Mouse (Mus musculus) thymus, adult 2 months (tissue): ENCODE data around the gene Wdr62. TPM values are rescaled to one million over a fixed set of nuclear protein-coding genes. Genes with fewer than 3 reads are reported as not detected.

Source experiments
- DNase-seq: peaks from one replicate; pipeline ENCODE4 v3.0.0; 2021
- H3K27ac ChIP-seq: fragments of 200-500 bp; 2 replicates; pipeline ENCODE4 v1.5.1; 2012; ENCODE audit warnings: low read length, control low read depth; ENCODE audit not compliant: control insufficient read depth, insufficient read depth
- H3K27me3 ChIP-seq: fragments of 200-500 bp; 2 replicates; pipeline ENCODE4 v1.6.1; 2012; ENCODE audit warnings: mild to moderate bottlenecking, low read length, moderate library complexity, mixed read lengths; ENCODE audit not compliant: control insufficient read depth, insufficient read depth
- H3K36me3 ChIP-seq: fragments of 200-500 bp; 2 replicates; pipeline ENCODE4 v1.6.1; 2012; ENCODE audit warnings: mild to moderate bottlenecking, low read length, moderate library complexity; ENCODE audit not compliant: control insufficient read depth, insufficient read depth
- H3K4me1 ChIP-seq: fragments of 200-500 bp; replicated peaks from 2 replicates; pipeline ENCODE4 v1.6.1; 2012; ENCODE audit warnings: low read length; ENCODE audit not compliant: control insufficient read depth, insufficient read depth
- H3K4me3 ChIP-seq: fragments of 200-500 bp; 2 replicates; pipeline ENCODE4 v1.5.1; 2012; ENCODE audit warnings: mild to moderate bottlenecking, low read length, control low read depth, moderate library complexity; ENCODE audit not compliant: control insufficient read depth, insufficient read depth
- CTCF ChIP-seq: fragments of 200-500 bp; IDR thresholded peaks from 2 replicates; pipeline ENCODE4 v1.5.1; 2012; ENCODE audit warnings: mild to moderate bottlenecking, control low read depth, low read length, moderate library complexity, borderline replicate concordance; ENCODE audit not compliant: control insufficient read depth, poor library complexity, insufficient read depth; ENCODE audit errors: extremely low read depth
- POLR2A ChIP-seq: fragments of 200-500 bp; IDR thresholded peaks from 2 replicates; pipeline ENCODE4 v1.6.1; 2012; ENCODE audit warnings: mild to moderate bottlenecking, low read length, control low read depth, moderate library complexity; ENCODE audit not compliant: control insufficient read depth, poor library complexity, insufficient read depth; ENCODE audit errors: extremely low read depth
- WGBS: fragments of 180-500 bp; shearing (Covaris S2); methylation state at CpG from one replicate; pipeline ENCODE4 v1.1.7; 2018; 5-methylcytosine and 5-hydroxymethylcytosine counted together
- polyA plus RNA-seq: library from polyadenylated mRNA; depleted of rRNA; stranded (reverse); fragments of >200 nt; gene quantifications from 2 replicates; pipeline ENCODE4 v1.2.3, GENCODE M21; 2012; rRNA removed

Gene Wdr62
- polyA plus RNA-seq, 1 experiment: 54.1 TPM

DNA sequence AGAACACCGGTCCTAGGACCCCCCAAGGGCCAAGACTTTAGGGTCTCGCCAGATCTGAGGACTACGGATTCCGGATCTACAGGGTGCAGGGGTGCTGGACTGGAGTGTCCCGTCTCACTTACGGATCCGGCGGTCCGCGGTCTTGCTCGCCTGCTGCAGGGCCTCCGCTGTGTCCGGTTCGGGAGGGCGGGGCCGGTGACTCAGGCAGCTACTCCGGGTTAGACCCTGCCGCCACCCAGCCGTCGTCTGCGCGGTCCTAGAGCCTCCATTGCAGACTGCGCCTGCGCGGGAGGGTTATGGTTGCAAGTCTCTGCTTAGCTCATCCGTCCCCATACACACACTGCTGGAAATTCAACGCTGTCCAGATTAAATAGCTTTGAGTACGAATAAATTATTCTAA, 85.3 kb downstream of the Wdr62 start:
- under 1% methylated on average over 28 of the region's 28 CpGs for WGBS
- peak; percentile 93 for DNase-seq

DNA sequence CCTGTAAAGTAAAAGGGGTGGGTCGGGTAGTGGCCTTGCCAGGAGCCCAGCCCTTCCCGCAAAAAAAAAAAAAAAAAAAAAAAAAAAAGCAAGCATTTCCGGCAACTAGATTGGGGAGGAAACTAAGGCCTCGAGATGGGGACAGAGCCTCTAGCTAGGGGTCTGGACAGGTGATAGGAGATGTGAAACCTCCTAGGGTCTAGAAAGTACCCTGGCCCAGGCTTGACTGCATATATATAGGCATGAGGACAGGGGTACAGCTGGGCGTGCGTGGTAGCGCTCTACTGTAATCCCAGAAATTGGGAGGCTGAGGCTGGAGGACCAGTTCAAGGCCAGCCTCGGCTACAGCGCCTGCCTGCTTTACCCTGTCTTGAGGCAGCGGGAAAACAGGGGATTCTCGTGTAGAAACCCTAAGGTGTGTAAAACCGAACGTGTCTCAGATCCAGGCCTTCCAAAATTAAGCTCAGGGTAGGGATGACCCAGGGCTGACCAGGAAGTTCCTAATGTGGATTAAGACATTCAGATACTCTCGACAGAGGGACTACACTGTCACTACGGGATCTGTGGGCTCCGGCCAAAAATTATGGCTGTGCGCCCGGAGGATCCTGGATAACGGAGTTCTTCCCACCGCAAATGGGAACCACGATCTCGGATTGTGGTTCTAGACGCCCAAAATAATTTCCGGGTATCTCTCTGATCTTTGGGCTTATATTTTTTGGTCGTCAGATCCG, 86.0 kb downstream of the Wdr62 start:
- Histone ChIP-seq H3K4me1 (peaks cover 12% of the 10 kb centered on the region), H3K36me3 (peaks cover 5% of the 10 kb centered on the region; the same call in 1 of the 2 replicates)
- DNase-seq: peak; percentile 32

More for the DNA sequence above, 85.3 kb downstream of the Wdr62 start:
- Histone ChIP-seq H3K36me3 (peaks cover 5% of the 10 kb centered on the region; the same call in 1 of the 2 replicates), H3K27ac (peak overlapping the region; percentile 41; the same call in 1 of the 2 replicates), H3K4me3 (peak overlapping the region; percentile 96), H3K27me3 (no peaks in the 10 kb centered on the region), H3K4me1 (peaks cover 12% of the 10 kb centered on the region)
- TF ChIP-seq POLR2A: no peak
- 0 out of 2 replicates have a peak, but pooled peaks have one; percentile 27 for TF ChIP-seq CTCF

DNA sequence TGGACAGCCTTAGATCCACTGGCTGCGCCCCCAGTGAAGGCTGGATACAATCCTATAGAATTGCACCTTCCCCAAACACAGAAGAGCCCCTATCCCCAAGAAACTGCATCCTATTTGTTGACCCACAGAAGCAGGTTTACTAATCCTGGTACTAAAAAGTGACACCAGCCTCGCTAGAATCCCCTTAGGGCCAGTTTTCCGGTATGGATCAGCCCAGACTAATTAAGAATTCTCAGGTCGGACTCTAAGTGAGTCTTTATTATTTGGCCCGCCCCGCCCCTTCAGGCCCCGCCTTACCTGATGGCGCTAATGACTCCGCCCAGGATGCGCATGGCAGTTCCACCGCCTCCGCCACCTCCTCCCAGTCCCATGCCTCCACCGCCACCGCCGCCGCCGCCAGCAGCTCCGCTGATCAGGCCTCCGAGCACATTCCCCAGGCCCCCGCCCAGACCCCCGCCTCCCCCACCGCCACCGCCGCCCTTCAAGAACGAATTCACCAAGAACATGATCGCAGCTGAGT, 86.6 kb downstream of the Wdr62 start:
- DNase-seq: peak; percentile 55
- Histone ChIP-seq H3K27me3 (no peaks in the 10 kb centered on the region), H3K27ac (no peak overlapping the region; the same call in 1 of the 2 replicates), H3K36me3 (peaks cover 11% of the 10 kb centered on the region; the same call in 1 of the 2 replicates), H3K4me1 (peaks cover 12% of the 10 kb centered on the region), H3K4me3 (peak overlapping the region; percentile 96)
- 4% methylated on average over 26 of the region's 26 CpGs for WGBS
- TF ChIP-seq CTCF (no peak), POLR2A (no peak)

More for the DNA sequence above, 86.0 kb downstream of the Wdr62 start:
- TF ChIP-seq CTCF (no peak), POLR2A (no peak)
- WGBS: under 1% methylated on average over 26 of the region's 26 CpGs
- H3K4me3 ChIP-seq: peak overlapping the region; percentile 96
- H3K27ac ChIP-seq: peak overlapping the region; percentile 41; the same call in 1 of the 2 replicates
- H3K27me3 ChIP-seq: no peaks in the 10 kb centered on the region

DNA sequence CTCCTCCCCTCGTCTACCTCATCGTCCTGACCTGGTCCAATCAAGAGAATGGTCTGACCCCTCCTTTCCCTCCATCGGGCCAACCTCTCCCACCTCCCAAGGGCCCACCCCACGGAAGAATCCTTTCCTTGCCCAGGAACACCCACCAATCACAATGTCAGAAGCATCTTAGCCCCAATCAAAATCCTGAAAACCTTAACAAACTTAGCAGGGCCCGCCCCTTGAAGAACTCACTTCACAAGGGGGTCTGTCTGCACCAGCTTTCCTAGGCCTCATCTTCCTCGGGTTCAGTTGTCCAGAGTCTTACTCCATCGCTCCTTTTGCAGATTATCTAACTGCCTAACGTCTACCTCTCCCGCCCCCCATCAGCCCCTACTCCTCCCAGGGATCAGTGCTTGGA, 87.2 kb downstream of the Wdr62 start:
- DNase-seq: no peak
- Histone ChIP-seq H3K4me3 (no peak overlapping the region), H3K27me3 (no peaks in the 10 kb centered on the region), H3K4me1 (peaks cover 12% of the 10 kb centered on the region), H3K27ac (no peak overlapping the region), H3K36me3 (peaks cover 13% of the 10 kb centered on the region; the same call in 1 of the 2 replicates)
- no peak for TF ChIP-seq CTCF
- no peak for TF ChIP-seq POLR2A
- WGBS: 85% methylated on average over 9 of the region's 9 CpGs

DNA sequence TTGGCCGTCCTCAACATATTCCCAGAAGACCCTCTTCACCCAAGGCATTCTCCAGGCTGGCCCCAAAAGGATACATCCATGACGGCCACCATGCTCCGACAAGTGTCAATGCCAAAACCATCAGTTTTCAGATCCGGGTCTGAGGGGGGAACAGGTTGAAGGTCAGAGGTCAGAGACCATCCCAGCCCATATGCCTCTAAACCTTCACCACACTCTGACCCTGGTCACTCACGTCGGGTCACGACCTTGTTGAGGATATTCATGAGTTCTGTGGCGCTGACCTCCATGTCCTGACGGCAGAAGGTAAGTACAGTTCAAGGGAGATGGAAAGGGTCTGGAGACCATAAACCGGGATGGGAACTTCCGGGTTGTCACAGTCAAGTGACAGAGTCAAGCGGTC, 88.1 kb downstream of the Wdr62 start:
- no peak overlapping the region for H3K27ac ChIP-seq
- TF ChIP-seq CTCF: no peak
- TF ChIP-seq POLR2A: no peak
- H3K4me1 ChIP-seq: peaks cover 9% of the 10 kb centered on the region
- H3K27me3 ChIP-seq: no peaks in the 10 kb centered on the region
- no peak overlapping the region for H3K4me3 ChIP-seq
- DNase-seq: no peak
- 97% methylated on average over 12 of the region's 12 CpGs for WGBS
- peaks cover 22% of the 10 kb centered on the region for H3K36me3 ChIP-seq

Other genes starting within 250 kb of the Wdr62 start
- gene Zfp14, start 229.0 kb downstream of the Wdr62 start, polyA plus RNA-seq: 2.2 and 3.3 TPM in 2 replicates
- gene Zfp82, start 207.5 kb downstream of the Wdr62 start, polyA plus RNA-seq: 1.5 and 1.7 TPM in 2 replicates
- gene Gm26920, start 190.0 kb downstream of the Wdr62 start, polyA plus RNA-seq: not detected in 2 replicates
- 4.4 and 6.8 TPM in 2 replicates for gene Zfp566, start 189.9 kb downstream of the Wdr62 start, polyA plus RNA-seq
- gene Zfp260, start 185.6 kb downstream of the Wdr62 start, polyA plus RNA-seq: 30.6 and 36.4 TPM in 2 replicates
- gene Zfp382, start 158.5 kb downstream of the Wdr62 start, polyA plus RNA-seq: 5.4 and 8.1 TPM in 2 replicates
- 16.8 and 18.6 TPM in 2 replicates for gene Zfp146, start 110.7 kb downstream of the Wdr62 start, polyA plus RNA-seq
- gene Cox7a1, start 96.3 kb downstream of the Wdr62 start, polyA plus RNA-seq: 28.1 and 85.8 TPM in 2 replicates
- gene Capns1, start 81.6 kb downstream of the Wdr62 start, polyA plus RNA-seq: 565 and 739 TPM in 2 replicates
- 131 and 157 TPM in 2 replicates for gene Polr2i, start 48.5 kb downstream of the Wdr62 start, polyA plus RNA-seq
- gene Tbcb, start 48.1 kb downstream of the Wdr62 start, polyA plus RNA-seq: 42.4 and 47.1 TPM in 2 replicates
- gene Ovol3, start 44.7 kb downstream of the Wdr62 start, polyA plus RNA-seq: 0.66 and 1.4 TPM in 2 replicates
- 0.17 and 0.26 TPM in 2 replicates for gene Thap8, start 325 bp downstream of the Wdr62 start, polyA plus RNA-seq
- gene Clip3, start 11.3 kb upstream of the Wdr62 start, polyA plus RNA-seq: 2.9 and 3.3 TPM in 2 replicates
- gene Alkbh6, start 28.3 kb upstream of the Wdr62 start, polyA plus RNA-seq: 159 and 192 TPM in 2 replicates
- 15.4 and 16.8 TPM in 2 replicates for gene Syne4, start 34.4 kb upstream of the Wdr62 start, polyA plus RNA-seq
- gene E130208F15Rik, start 41.3 kb upstream of the Wdr62 start, polyA plus RNA-seq: 0.74 and 0.93 TPM in 2 replicates
- gene Sdhaf1, start 43.5 kb upstream of the Wdr62 start, polyA plus RNA-seq: 26.9 and 31.7 TPM in 2 replicates
- gene Lrfn3, start 82.4 kb upstream of the Wdr62 start, polyA plus RNA-seq: 0.78 and 1.1 TPM in 2 replicates
- 273 and 417 TPM in 2 replicates for gene Tyrobp, start 133.3 kb upstream of the Wdr62 start, polyA plus RNA-seq
- 212 and 279 TPM in 2 replicates for gene Hcst, start 139.4 kb upstream of the Wdr62 start, polyA plus RNA-seq
- gene Nfkbid, start 141.3 kb upstream of the Wdr62 start, polyA plus RNA-seq: 72.8 and 77.4 TPM in 2 replicates
- 5.9 and 6.0 TPM in 2 replicates for gene Aplp1, start 165.1 kb upstream of the Wdr62 start, polyA plus RNA-seq
- 0.05 and 0.15 TPM in 2 replicates for gene Kirrel2, start 177.3 kb upstream of the Wdr62 start, polyA plus RNA-seq
- gene Nphs1, start 177.9 kb upstream of the Wdr62 start, polyA plus RNA-seq: 0.19 and 0.38 TPM in 2 replicates
- 0.13 and 0.62 TPM in 2 replicates for gene Prodh2, start 213.2 kb upstream of the Wdr62 start, polyA plus RNA-seq